Mouse (Mus musculus) liver, adult 2 months (tissue): ENCODE measurements around the gene Dgki.

Experiments used
- CTCF ChIP-seq: fragments of 200-500 bp; IDR thresholded peaks from 2 replicates; pipeline ENCODE4 v1.5.1; 2011; ENCODE audit warnings: low read depth, low read length, control low read depth
- POLR2A ChIP-seq: fragments of 200-500 bp; IDR thresholded peaks from 2 replicates; pipeline ENCODE4 v1.6.1; 2011; ENCODE audit warnings: low read length, control low read depth; ENCODE audit not compliant: insufficient read depth; ENCODE audit errors: extremely low read depth

DNA sequence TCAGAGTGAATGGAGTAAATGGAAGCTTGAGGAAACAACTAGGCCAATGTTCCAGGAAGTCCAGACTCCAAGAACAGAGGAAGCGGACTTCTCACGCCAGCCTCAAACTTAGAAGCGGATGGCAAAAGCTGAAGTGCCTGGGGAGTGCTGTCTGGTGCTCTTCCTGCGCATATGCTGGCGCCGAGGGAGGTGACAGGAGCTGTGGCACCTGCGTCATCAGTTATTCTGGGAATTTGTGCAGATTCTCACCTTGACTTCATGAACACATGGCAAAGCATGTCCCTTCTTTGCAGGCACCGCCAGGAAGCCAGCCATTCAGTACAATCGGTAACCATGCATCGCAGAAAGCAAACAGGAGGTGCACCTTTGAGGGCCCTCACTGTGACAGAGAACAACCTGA lies 301.0 kb downstream of the Dgki start:
- TF ChIP-seq CTCF = no peak
- no peak for TF ChIP-seq POLR2A
